19 mouse cellular contexts compared by ENCODE assay signal in the genomic region with DNA sequence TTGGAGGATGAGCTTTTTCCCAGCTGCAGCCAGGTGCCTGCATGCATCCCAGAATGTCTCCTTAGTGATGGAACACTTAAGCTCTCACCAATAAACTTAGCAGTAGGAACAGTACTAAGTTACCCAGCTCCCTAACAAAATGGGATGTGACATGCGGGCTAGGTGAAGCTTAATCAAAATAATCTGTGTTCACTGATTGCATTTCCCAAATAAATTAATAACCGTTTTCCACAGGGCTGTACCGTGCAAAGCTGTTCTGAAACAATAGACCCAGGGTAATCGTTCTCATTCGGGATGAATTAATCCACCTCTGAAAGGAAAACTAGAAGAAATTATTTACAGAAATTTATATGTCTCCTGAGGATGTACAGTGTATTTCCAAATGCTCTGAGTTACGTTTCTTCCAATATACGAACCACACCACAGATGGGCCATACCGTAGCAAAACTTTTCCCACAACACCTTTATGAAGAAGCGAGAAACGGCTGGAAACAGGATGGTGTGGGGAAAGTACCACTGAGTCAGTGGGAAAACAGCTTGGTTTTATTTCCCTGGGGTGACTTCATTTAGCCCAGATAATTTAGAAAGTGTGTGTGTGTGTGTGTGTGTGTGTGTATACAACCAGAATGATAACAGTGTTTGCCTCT.
"Had no signal": no experiment of that assay in that cellular context is flagged by ENCODE, and none has a peak within 500 bp of the region (broad histone marks: within the 10 kb centered on the region; RNA-seq: fewer than 3 reads in every experiment).

No protein-coding gene starts in this region.

- DNase-seq: lung, adult 18-20 months; lung, embryonic 14.5 days; lung, postnatal 10 days; lung, postnatal 4 days; midbrain, embryonic 14.5 days; retina, postnatal 1 day; right cerebral cortex, adult 18-20 months; right cerebral cortex, postnatal 25 days; right cerebral cortex, postnatal 4 days; spleen, adult 18-20 months; thymus, adult 18-20 months; thymus, postnatal 14 days; thymus, postnatal 36 days had no signal

- H3K27me3 ChIP-seq: midbrain, embryonic 12.5 days had no signal

- H3K4me2 ChIP-seq: lung, embryonic 14.5 days; midbrain, embryonic 12.5 days; neural tube, embryonic 12.5 days had no signal

- H3K27ac ChIP-seq: liver, embryonic 14.5 days; midbrain, embryonic 10.5 days; midbrain, embryonic 12.5 days; neural tube, embryonic 12.5 days had no signal

- H3K9ac ChIP-seq: liver, embryonic 14.5 days; lung, embryonic 14.5 days; midbrain, embryonic 12.5 days; neural tube, embryonic 12.5 days had no signal

- H3K4me1 ChIP-seq: midbrain, embryonic 10.5 days; midbrain, embryonic 12.5 days; neural tube, embryonic 12.5 days had no signal

- H3K36me3 ChIP-seq: midbrain, embryonic 10.5 days; midbrain, embryonic 12.5 days; neural tube, embryonic 12.5 days had no signal

- ATAC-seq: midbrain, embryonic 16.5 days had no signal

- H3K4me3 ChIP-seq: midbrain, embryonic 10.5 days; midbrain, embryonic 12.5 days; myocyte; neural tube, embryonic 12.5 days had no signal

- H3K9me3 ChIP-seq: midbrain, embryonic 10.5 days; midbrain, embryonic 12.5 days; neural tube, embryonic 12.5 days had no signal
